Mouse (Mus musculus): ENCODE results near the gene Lypd6.

Gene Lypd6

DNA sequence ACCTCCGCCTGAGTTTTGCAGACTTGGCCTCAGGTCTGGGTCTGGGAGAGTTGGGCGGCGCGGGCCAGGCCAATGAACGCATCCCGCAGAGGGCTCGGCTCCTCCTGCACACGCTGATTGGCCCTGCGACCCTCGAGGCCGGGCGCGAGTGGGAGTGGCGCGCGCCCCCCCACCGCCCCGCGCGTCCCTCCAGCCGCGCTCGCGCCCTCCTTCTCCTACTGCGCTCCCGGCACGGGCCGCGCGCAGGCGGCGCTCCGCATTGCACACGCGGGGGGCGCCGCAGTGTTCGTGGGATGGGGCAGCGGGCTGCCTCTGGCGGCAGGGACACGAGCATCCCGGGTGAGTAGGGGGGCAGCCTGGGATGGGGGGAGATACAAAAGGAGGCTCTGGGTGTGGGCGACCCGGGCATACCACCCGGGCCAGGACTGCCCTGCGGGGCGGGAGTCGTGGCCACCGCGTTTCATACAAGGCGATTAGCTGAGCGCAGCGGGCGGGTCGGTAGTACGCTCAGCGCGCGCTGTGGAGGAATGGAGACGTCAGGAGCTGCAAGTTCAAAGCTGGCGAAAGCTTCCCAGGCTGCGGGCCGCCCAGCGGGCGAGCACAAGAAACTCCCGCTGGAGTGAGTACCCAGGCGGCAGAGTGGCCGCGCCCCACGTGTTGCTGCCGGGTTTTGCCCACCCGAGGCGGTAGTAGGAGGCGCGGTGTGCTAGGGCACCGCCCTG, at the start of gene Lypd6:
Gene Lypd6 (plus strand): TSS at position 184 of the 722 bp plus-strand sequence.
- peak; percentile 29 for DNase-seq (ENCODE audit: low read depth, low spot score)

- DNase-seq (ENCODE audit: low read depth, low spot score): no peak
Measured at GRCm38 (mm10) chr2:50019477-50019876, 46.8 kb upstream of the Lypd6 start.

GRCm38 (mm10) chr2:50025549-50025948, 40.7 kb upstream of the Lypd6 start:
- DNase-seq (ENCODE audit: low read depth, low spot score): no peak

- DNase-seq (ENCODE audit: low read depth, low spot score): no peak
Measured at GRCm38 (mm10) chr2:50028930-50029329, 37.3 kb upstream of the Lypd6 start.

DNA sequence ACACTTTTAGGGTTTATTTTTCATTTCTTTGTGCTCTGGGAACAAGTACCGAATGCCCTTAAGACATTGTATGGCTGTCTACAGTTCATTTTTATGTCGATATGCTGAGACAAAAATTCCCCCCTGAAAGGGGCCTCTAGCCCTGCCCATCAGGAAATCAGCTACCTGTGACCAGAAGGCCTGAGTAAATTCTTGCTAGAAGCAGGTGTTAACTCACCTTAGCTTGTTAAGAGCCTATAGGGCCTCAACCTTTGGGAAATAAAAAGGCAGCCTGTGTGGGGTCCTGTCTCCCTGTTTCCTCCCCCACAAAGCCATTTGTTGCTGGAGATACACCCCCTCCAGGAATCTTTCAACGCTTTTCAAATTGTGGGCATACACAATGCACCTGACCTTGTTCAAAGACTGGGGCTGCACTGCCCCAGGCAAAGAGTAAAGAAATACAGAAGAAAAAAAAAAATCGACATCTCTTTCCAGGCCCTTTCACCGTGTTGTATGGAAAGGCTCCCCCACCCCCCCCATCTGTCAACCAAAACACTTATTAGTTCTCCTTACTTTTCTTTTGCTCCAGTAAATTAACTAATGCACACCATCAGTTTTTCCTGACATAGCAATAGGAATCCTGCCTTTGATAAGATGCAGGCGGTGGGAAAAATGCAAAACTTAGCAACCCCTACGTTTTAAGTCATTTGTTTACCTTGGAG, 21.9 kb upstream of the Lypd6 start:
- no peak for DNase-seq (ENCODE audit: low read depth, low spot score)

GRCm38 (mm10) chr2:50044871-50045470, 21.3 kb upstream of the Lypd6 start:
- DNase-seq (ENCODE audit: low read depth, low spot score): no peak

DNA sequence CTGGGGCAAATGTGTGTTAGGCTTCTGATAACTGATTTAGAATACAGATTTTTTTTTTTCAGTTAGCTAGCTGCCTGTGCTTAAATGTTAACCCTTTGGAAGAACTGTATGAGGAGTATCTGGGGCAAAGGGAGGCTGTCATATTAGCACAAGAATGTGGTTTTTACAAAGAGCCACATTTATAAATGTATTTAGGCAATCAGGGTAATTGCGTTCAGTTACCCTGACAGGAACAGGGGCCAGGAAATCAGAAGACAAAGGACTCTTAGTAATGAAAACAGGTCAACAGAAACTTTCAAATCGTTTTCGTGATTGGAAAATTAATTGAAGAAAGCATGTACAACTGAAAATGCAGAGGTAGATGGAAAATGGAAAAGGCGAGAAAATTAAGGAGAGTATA, 20.4 kb upstream of the Lypd6 start:
- DNase-seq (ENCODE audit: low read depth, low spot score): no peak

DNA sequence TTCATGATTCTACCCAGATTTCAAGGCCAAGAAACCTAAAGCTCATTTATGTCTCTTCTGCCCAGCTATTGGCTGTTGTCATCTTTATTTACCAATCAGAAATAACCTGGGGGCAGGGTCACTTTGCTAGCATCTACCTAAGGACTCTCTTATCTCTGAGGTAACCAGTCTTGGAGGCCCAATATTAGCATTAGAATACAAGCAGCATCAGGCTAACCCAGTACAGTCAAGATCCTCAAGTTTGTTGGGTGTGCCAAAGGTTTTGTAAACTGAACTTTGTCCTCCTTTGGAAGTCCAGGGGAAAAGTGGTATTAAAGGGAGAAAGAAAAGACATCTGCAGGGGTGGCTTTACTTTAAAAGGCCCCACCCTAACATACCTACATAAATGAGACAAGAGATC, 17.8 kb upstream of the Lypd6 start:
- no peak for DNase-seq (ENCODE audit: low read depth, low spot score)

DNA sequence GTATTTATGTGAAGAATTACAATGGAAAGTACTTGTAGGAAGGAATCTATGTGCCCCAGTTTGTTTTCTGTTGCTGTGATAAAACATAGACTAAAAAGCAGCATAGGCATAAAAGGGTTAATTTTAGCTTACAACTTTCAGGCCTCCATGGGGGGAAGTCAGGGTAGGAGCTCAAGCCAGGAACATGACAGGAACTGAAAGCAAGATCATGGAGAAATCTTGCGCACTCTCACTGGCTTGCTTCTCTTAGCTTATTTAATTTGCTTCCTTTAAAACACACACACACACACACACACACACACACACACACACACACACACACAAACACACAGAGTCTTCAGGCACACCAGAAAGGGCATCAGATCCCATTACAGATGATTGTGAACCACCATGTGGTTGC, 12.3 kb upstream of the Lypd6 start:
- DNase-seq (ENCODE audit: low read depth, low spot score): no peak

- DNase-seq (ENCODE audit: low read depth, low spot score): no peak
Measured at GRCm38 (mm10) chr2:50065902-50066245, 355 bp upstream of the Lypd6 start.

DNA sequence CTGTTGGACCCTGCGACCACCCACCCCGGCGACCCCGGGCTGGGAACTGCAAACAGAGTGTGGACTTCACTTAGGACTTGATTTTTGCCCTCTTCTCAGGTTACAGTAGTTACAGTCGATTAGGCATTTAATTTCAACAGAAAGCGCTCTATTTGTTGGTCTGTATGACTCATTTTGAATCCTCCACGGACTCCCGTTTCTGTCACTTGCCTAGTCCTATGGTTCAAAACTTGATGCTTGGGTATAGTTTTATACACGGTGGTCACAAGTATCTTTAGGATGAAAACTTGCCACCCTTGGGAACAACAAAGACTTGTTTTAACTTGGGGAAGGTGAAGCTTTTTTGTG, 713 bp downstream of the Lypd6 start:
- DNase-seq (ENCODE audit: low read depth, low spot score): no peak

GRCm38 (mm10) chr2:50069571-50070295, 3.5 kb downstream of the Lypd6 start:
- DNase-seq (ENCODE audit: low read depth, low spot score): no peak

- DNase-seq (ENCODE audit: low read depth, low spot score): no peak
Measured at GRCm38 (mm10) chr2:50072158-50072557, 5.9 kb downstream of the Lypd6 start.

- no peak for DNase-seq (ENCODE audit: low read depth, low spot score)
Measured at GRCm38 (mm10) chr2:50084746-50085145, 18.5 kb downstream of the Lypd6 start.

GRCm38 (mm10) chr2:50087761-50088160, 21.5 kb downstream of the Lypd6 start:
- DNase-seq (ENCODE audit: low read depth, low spot score): no peak

GRCm38 (mm10) chr2:50096336-50096735, 30.1 kb downstream of the Lypd6 start:
- DNase-seq (ENCODE audit: low read depth, low spot score): no peak

- no peak for DNase-seq (ENCODE audit: low read depth, low spot score)
Measured at GRCm38 (mm10) chr2:50100364-50101151, 34.3 kb downstream of the Lypd6 start.

GRCm38 (mm10) chr2:50101152-50101450, 34.9 kb downstream of the Lypd6 start:
- DNase-seq (ENCODE audit: low read depth, low spot score): no peak

DNA sequence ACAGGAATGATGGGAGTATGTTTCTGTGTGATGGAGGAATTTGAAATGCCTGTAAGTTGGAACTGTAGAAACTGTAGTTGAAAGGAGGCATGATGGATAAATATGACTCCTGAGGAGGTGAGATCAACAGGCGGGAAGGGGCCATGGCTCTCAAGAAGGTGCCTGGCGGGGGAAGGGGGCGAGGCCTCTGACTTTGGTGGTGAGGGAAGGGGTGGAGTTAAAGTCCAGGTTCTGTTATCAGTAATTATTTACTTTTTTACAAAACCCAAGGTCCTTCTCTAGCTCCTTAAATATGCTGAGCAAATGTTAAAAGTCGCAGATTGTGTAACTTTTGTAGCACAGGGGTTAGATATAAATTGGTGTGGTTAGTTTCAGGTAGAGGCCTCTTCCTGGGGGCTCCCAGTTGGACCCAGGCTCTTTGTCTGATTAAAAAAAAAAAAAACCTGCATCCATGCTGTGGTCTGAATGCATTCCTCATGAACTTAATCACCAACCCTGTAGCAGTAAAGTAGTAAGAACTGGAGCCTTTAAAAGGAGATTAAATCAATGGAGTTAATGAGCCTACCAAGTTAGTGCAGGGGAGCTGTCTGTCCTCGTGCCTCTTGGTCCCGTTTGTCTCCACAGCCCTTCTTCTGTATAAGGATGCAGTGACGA, 37.7 kb downstream of the Lypd6 start:
- no peak for DNase-seq (ENCODE audit: low read depth, low spot score)

GRCm38 (mm10) chr2:50105590-50105989, 39.4 kb downstream of the Lypd6 start:
- DNase-seq (ENCODE audit: low read depth, low spot score): no peak

GRCm38 (mm10) chr2:50105992-50106391, 39.8 kb downstream of the Lypd6 start:
- DNase-seq (ENCODE audit: low read depth, low spot score): no peak
